Mouse (Mus musculus) c-Kit-negative CD71-positive TER-119-positive erythroid progenitor cells, embryonic 14.5 days (primary cell): Measurements from ENCODE around the gene Nlrc5.
"Not testable (repeated sequence)": the region's sequence is repeated elsewhere in the genome, so short reads cannot be mapped to it uniquely, and the experiment has no call there.

Experiments
- DNase-seq: peaks from one replicate; pipeline ENCODE4 v3.0.0-alpha.2; 2013; ENCODE audit warnings: low read depth, low spot score

Gene Nlrc5

GRCm38 (mm10) chr8:94418017-94418416, 16.1 kb upstream of the Nlrc5 start:
- no peak for DNase-seq

- DNase-seq = no peak
Observed at GRCm38 (mm10) chr8:94422270-94422669, 11.9 kb upstream of the Nlrc5 start.

- no peak for DNase-seq
Observed at GRCm38 (mm10) chr8:94427953-94428352, 6.2 kb upstream of the Nlrc5 start.

GRCm38 (mm10) chr8:94428420-94428819, 5.7 kb upstream of the Nlrc5 start:
- DNase-seq = no peak

GRCm38 (mm10) chr8:94429376-94429775, 4.8 kb upstream of the Nlrc5 start:
- DNase-seq = no peak

GRCm38 (mm10) chr8:94432212-94432611, 1.9 kb upstream of the Nlrc5 start:
- no peak for DNase-seq

- DNase-seq = no peak
Observed at GRCm38 (mm10) chr8:94434958-94435357, 802 bp downstream of the Nlrc5 start.

- DNase-seq = no peak
Observed at GRCm38 (mm10) chr8:94435397-94436111, 1.4 kb downstream of the Nlrc5 start.

- no peak for DNase-seq
Observed at GRCm38 (mm10) chr8:94436112-94436572, 2.0 kb downstream of the Nlrc5 start.

GRCm38 (mm10) chr8:94436900-94437299, 2.7 kb downstream of the Nlrc5 start:
- no peak for DNase-seq

GRCm38 (mm10) chr8:94438659-94439058, 4.5 kb downstream of the Nlrc5 start:
- no peak for DNase-seq

GRCm38 (mm10) chr8:94439691-94440090, 5.5 kb downstream of the Nlrc5 start:
- DNase-seq = no peak

GRCm38 (mm10) chr8:94440389-94440788, 6.2 kb downstream of the Nlrc5 start:
- no peak for DNase-seq

GRCm38 (mm10) chr8:94441686-94442085, 7.5 kb downstream of the Nlrc5 start:
- DNase-seq = no peak

- no peak for DNase-seq
Observed at GRCm38 (mm10) chr8:94443153-94443552, 9.0 kb downstream of the Nlrc5 start.

- DNase-seq = no peak
Observed at GRCm38 (mm10) chr8:94444480-94444879, 10.3 kb downstream of the Nlrc5 start.

- DNase-seq = no peak
Observed at GRCm38 (mm10) chr8:94447142-94447541, 13.0 kb downstream of the Nlrc5 start.

- no peak for DNase-seq
Observed at GRCm38 (mm10) chr8:94447583-94448324, 13.6 kb downstream of the Nlrc5 start.

GRCm38 (mm10) chr8:94452991-94453390, 18.8 kb downstream of the Nlrc5 start:
- not testable (repeated sequence) for DNase-seq

GRCm38 (mm10) chr8:94453868-94454488, 19.8 kb downstream of the Nlrc5 start:
- DNase-seq = no peak

- no peak for DNase-seq
Observed at GRCm38 (mm10) chr8:94454905-94455304, 20.7 kb downstream of the Nlrc5 start.

- no peak for DNase-seq
Observed at GRCm38 (mm10) chr8:94456071-94456470, 21.9 kb downstream of the Nlrc5 start.

- no peak for DNase-seq
Observed at GRCm38 (mm10) chr8:94458567-94458966, 24.4 kb downstream of the Nlrc5 start.
